Mouse (Mus musculus): ENCODE measurements around the gene Gpam.

Gene Gpam

DNA sequence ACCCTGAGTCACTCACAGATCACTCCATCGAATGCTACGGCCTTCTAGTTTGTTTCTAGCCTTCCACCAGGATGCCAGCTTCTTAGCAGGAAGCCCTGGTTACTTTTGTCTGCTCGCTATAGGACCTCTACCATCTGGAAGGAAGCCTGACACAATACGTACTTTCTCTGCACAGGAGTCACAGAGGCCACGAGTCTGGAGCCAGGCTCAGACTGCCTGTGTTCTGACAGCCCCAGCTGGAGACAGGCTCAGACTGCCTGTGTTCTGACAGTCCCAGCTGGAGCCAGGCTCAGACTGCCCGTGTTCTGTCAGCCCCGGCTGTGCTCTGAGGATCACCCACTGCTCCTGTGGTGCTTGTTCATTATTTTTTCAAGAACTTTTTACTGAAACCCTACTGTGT is 10.8 kb upstream of the Gpam start:
- no peak for DNase-seq

DNA sequence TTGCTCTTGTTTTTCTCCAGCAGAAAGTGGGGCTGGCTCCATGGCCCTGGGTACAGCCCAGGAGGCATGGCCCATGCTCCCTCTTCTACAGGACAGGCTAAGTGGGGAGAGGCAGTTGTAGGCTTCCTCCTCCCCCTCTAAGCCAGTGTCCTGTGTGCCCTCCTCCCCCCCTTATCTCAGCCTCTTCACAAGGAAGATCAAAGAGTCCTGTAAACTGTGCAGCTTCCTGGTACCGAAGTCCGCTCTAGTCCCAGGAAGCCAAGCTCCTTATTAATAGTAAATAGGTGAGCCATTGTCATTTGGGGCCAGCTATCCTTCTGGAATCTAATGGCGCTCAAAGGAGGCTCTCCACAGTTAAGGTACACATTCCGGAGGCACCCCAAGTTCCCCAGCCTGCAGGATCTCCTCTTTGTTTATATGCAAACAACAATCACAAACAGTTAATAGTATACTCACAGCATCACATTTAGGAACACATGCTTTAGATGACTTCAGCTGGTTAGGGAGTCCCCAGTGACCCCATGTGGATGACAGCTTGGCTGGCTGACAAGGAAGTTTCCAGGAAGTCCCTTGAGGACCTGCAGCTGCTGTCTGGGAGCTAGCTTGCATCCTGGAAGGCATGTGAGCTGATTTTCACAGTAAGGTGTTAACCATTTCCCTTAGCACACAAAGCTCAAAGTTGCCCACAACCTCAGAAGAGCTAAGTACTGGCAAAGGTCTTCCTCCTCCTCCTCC is 9.8 kb upstream of the Gpam start:
- no peak for DNase-seq

DNA sequence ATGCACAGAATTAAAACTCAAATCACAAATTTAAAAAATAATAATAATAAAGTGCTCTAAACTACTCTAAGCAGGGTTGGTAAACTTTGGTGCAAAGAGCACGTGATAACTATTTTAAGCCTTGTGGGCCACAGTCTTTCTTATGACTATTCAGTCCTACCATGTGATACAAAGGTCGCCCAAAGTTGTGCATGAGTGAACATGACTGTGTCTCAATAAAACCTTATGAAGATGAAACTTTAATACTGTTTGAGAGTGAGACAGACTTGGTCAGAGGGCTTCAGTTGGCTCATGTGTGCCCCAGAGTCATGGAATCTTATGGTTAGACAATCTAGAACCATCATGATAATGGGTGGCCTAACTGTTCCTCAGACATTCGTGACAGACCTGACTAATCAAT is 8.9 kb upstream of the Gpam start:
- no peak for DNase-seq

DNA sequence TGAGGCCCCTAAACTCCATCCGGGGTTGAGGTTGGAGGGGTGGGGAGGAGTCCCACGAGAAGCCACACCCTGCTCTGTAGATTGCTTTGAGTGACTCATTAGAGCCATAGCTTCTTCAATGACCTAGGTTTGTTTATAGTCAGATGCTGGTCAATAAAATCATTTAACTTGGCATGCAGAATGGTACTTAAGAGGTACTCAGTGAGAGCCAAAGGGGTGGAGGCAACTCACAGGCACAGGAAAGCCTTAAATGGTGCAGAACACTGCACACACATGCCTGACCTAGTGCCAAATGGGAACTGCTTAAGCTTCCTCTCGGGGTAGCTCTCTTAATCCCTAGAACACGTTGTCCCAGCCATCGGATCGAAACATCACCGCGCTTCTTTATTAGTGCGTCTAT is 7.5 kb upstream of the Gpam start:
- no peak for DNase-seq

DNA sequence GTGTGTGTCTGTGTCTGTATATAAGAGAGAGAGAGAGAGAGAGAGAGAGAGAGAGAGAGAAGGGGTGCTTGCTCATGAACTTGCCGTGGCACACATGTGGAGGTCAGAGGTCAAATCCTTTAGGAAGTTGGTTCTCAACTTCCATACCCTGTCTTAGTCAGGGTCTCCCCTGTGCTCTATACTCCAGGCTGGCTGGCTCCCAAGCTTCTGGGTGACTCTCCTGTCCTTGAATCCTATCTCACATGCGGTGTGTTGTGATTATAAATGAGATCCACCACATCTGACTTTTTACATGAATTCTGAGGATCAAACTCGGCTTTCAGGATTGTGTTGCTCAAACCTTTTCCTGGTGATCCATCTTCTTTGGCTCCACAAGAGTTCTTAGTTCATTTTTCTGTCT is 5.4 kb upstream of the Gpam start:
- no peak for DNase-seq

DNA sequence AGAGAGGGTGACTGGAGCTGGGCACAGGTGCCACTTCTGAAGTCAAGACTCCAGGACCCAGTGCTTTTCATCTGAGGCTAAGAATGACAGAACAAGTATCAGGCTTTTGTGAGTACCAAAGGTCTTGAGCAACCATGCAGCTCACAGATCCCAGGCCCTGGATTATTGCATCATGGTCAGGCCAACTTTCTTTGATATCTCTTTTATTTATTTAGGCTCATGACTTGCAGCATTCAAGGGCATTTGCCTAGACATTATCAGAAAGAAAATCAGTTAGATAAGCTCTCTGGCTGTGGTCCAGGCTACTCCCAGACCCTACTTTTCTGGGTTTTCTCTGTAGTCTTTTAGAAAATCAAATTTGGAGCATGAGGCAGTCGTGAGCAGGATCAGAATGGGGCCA is 4.7 kb upstream of the Gpam start:
- no peak for DNase-seq

DNA sequence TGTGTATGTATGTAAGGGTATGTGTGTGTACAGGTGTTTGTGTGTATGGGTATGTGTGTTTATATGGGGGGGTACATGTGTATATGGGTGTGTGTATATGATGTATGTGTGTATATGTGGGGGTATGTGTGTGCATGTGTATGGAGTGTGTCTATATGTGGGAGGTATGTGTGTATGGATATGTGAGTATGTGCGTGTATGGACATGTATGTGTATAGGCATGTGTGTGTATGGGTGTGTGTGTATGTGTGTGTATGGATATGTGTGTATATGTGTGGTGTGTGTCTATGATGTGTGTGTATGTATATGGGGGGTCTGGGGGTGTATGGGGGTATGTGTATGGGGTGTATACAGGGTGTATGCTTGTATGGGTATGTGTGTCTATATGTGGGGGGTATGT is 1.4 kb upstream of the Gpam start:
- DNase-seq: no peak

DNA sequence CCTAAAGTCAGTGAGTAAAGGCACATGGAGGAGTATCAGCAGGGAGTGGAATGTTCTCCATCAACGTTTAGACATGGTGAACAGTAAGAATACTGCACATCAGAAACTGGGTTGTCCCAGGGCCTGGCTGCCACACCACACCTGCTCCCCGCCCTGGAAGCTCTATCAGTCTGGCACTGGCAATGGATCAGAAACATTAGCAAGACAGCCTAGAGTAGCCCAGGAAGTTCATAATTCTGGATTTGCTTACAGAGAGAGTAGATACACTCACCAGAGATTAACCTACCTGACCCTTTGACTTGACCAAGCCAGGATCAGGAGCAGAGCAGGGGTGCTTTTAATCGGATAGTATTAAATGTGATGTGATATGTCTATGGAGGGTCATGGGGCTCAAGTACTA is 1.6 kb downstream of the Gpam start:
- DNase-seq: no peak

DNA sequence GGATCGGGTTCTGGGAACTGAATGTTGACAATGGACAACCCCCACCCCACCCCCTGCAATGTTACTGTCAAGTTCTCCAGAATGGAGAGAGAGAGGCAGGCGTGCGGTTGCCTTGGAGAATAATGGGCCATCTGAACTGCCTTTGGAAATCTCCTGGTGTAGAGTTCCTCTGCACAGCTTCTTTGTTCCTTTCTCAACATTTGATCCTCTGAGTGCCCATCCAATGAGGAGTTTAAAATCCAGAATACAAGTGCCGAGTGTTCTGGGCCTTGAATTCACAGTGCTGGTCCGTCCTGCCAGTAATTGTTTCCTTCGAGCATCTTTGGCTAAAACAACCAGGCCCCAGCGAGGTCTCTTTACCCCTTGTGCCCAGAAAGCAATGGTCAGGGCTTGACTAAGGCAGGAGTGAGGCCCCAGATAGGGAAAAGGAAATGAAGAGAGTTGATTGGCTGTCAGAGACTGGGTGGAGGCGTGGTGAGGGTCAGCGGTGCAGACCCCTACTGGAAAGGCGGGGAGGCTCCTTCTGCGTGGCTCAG is 4.0 kb downstream of the Gpam start:
- DNase-seq: no peak

DNA sequence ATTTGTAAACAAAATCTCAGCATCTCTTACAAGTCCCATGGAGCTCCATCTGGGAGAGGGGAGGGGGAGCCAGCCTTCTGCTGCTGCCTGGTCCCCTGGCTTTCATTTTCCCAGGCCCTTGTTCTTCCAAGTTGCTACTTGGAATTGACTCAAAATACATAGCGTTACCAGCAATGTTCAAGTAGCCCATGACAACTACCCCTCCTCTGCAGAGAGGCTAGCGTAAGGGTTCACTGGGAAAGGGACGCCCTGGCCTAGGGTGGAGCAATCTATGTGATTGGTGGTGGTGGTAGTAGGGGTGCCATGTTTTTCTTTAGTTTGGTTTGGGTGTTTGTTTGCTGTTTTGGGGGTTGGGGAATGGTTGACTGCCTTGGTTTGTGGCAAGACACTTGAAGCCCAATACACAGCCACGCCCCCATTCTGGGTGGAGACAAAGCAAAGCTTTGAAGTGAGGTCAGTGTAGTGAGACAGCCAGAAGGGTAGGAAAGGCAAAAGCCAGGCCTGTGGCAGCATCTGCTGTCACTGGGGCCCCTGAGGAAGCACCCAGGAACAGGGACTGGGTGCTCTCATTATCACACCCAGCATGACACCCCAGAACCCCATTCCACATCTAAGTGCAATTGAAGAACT is 4.6 kb downstream of the Gpam start:
- no peak for DNase-seq

DNA sequence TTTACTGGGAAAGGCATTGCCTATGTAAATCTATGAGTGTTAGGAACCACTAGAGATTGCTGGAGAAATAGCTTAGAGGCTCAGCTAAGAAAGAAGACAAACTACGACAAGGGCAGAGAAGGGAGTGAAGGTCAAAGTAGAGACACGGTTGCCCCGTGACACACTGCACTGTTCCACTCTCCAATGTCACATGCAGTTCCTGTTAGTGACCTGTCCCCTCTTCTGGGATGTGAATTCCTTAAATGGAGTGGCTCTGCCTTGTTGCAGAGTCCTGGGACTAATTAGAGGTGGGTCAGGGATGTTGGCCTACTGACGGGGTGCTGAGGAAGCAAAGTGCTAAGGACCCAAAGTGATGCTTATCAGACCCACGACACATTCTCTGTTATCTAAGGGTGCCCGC is 5.2 kb downstream of the Gpam start:
- no peak for DNase-seq

DNA sequence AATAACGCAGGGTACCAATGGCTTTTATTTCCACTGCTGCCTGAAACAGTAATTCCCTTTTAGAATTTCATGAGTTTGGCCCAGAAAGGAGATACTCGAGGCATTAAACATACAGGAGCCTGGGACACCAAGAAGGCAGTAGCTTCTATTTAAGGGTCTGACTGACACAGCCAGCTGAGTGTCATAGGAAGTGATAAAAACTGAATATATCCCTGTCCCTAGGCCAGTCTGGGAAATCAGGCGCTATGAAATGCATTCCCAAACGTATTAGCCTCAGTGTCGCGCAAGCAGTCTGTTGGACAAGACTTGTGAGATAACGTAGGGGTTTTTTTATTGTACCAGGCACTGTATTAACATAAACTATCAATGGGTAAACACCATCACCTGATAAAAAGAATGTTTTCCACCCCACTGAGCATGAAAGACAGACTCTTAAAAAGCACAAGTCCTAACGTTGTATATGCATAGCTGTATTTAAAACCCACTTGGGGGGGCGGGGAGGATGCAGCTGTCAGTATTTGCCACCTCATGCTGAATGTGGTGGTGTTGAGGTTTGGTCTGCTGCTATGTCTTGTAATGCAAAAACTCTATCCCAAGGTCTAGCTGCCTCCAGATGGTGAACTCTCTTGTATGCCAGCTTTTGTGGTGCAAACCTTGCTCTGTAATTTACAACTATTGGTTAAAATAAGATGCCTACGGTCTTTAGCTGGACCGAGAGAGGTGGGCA is 6.4 kb downstream of the Gpam start:
- no peak for DNase-seq

DNA sequence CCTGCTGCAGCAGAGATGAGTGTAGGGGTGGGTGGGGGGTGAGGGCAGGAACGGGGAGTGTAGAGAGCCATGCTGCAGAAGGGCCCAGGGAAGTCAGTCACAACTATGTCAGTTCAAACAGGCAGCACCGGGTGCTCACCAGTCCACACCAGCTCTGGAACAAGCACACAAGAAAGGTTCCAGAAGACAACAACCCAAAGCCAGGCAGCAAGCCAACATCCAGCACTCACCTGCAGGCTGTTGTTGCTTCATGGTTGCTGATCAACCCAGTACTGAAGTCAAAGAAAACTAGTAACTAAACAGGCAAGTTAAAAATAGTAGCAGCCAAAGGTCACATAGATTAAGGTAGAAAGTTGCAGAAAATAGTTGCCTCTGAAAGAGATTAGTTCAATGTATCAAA is 7.5 kb downstream of the Gpam start:
- no peak for DNase-seq

DNA sequence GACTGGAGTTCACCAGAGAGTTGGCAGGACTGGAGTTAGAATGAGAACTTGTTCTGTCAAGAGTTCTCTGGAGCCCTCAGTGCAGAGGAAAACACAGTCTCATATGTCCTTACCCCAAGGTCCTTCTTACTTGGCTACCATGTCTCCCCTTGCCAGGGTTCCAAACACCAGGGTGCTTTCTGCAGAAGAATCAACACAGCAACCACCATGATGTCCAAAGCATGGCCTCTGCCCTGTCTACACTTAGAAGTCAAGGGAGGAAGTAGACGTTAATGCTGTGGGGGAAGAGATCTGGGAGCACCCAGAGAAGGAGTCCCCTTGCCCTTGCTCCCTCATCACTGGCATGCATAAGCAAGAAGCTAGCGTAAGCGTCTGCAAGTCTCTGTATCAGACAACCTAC is 9.0 kb downstream of the Gpam start:
- no peak for DNase-seq

DNA sequence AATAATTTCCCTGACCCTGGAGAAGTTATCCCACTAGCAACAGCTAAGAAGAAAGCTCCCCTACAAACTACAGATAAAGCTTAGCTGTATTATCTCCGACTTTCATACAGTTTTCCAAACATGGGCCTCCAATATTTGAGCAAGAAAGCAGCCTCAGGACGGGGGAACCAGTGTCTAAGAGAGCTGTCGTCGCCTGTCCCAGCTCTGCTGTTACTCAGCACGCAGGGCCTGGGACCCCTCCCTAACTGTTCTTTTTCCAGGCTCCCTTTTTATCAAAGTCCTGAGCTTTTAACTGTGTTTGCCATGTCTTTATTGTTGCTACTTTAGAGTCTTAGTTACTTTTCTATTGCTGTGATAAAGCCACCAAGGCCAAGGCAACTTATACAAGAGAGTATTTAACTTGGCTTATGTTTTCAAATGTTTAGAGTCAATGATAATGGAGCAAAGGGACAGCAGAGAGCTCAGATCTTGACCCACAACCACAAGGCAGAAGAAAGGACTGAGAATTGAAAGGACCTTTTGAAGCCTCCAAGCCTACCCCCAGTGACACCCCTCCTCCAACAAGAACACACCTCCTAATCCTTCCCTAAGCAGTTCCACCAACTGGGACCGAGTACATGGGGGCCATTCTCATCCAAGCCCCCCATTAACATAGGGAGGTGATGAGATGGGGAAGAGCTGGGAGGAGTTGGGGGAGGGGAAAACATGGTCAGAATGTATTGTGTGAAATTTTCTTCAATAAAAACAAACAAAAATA is 9.8 kb downstream of the Gpam start:
- no peak for DNase-seq

DNA sequence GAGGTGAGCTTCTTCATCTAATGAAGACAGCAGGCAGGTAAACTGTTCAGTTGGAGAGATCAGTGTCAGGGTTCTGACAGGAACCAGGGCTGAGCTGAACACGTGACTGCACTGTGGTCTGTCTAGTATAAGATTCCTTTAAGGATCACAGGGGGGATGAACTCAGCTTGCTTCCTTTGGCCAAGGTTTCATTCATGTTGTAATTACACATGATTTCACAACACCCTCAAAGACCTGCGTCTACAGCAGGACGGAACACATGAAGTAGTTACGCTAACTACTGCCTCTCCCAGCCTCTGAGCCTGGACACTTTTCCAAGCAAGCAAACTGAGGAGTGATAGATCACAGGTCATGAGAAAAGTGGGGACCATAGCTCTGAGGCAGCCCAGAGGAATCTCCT is 11.5 kb downstream of the Gpam start:
- no peak for DNase-seq

DNA sequence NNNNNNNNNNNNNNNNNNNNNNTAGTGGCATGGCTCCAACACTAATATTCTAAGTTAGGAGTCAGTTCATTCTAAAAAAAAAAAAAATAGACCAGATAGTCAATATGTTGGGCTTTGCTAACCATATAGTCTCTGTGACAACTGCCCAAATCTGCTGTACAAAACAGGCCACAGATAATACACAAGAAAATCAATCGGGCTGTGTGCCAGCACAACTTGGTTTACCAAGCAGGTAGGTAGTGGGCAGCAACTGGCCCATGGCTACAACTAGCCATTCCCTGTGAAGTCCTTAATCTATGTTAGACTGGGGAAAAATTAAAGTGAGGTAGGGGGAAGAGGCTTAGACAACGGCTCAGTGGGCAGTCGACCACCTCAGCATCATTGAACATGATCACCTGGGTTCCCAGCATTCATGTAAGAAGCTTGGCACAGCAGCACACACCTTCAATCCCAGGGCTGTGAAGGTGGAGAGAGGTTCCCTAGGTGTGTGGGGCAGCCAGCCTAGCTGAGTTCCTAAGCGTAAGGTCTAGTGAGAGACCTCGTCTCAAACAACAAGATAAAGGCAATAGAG is 12.1 kb downstream of the Gpam start:
- no peak for DNase-seq

DNA sequence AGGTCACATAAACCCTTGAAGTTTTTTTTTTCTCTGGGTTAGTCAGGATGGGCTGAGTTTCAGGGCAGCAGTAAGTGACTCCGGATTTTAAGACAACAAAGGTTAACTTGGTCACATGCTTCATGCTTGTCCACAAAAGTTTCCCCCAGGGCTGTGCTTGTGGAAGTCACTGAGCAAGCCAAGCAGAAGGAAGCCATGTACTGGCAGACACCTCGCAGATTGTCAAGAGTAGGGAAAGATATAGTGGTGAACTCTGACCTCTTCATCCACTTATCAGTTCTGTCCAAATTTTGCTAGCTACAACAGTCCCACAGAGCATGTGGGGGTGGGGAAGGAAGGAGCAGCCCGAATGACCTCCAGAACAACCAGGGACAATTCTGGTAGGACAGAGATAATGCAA is 19.1 kb downstream of the Gpam start:
- DNase-seq: no peak

DNA sequence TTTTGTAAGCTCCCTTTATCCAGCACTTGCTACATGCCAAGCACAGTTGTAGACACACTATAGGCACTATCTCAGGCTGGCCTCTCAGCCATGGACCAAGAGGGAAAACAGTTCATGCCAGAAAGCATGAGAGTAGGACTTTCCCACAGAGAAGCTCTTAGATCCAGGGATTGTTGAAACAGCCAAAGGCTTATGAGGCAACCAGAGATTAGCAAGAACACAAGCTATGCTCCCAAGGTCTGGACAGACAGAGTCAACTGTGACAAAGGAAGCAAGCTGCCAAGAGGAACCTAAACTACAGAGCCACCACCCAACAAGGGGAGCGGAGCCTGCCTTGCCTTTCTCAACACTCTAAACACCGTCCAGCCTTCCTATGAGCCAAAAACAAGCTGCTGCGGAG is 21.1 kb downstream of the Gpam start:
- DNase-seq: no peak

DNA sequence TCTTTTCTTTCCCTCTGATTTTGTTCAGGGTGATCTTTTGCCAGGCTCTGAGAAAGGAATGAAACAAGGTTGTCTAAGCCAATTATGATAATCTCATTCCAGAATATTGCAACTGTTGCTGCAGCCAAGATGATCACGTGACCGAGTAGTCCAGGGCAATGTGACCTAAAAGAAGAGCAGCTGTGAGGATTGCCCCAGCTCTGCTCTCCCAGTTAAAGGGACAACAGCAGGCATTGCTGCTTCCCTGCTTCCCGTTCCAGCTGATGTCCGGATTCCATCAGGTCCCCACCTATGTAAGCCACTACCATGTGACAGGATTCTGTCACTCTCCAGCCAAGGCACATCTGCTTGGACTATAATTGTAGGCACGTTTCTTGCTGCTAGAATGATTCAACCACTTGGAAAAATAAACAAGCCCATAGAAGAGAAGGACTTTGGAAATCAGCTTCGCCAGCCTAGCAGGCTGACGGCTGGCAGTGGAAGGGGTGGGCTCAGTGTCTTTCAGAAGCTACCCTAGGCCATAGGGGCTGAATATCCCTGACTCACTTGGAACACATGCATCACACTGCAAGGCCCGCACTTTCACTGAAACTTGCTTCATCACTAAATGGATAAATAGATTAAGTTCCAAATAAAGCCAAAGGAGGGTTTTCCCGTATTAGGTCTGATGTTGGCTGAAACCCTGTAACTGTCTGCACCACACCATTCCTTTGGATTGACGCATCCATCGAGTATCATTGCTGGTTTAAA is 23.8 kb downstream of the Gpam start:
- DNase-seq: no peak

DNA sequence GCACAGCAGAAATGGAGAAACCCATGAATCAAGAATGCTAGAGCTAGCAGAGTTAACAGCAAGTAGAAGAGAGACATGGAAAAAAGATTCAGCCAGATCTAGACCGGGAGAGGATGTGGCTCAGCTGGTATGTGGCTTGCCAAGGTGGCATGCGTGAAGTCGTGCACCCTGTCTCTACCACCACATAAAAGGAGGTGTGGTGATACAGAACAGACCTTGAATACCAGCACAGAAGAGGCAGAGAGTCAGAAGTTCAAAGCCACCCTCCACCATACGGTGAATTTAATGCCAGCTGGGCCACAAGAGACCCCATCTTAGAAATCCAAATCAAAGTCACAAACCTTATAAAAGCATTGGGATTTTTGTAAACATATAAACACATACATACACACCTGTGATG is 25.4 kb downstream of the Gpam start:
- no peak for DNase-seq
